Mouse (Mus musculus): ENCODE data around the gene Olfr229. TPM values are rescaled to one million over a fixed set of nuclear protein-coding genes. Genes with fewer than 3 reads are reported as not detected.

Olfr229 gene
- polyA plus RNA-seq, 1 experiment from 2014 or later: not detected

Other genes with a start within 250 kb of the Olfr229 start
- gene Olfr963, start 240.1 kb upstream of the Olfr229 start, polyA plus RNA-seq (2015; fragmentation: Nextera tagmentation; extraction: Ambion mirVana): not detected in 2 replicates
- gene Olfr149, start 200.2 kb upstream of the Olfr229 start, polyA plus RNA-seq (2015; fragmentation: Nextera tagmentation; extraction: Ambion mirVana): not detected in 2 replicates
- not detected in 2 replicates for gene Olfr965, start 196.0 kb upstream of the Olfr229 start, polyA plus RNA-seq (2015; fragmentation: Nextera tagmentation; extraction: Ambion mirVana)
- gene Olfr150, start 176.4 kb upstream of the Olfr229 start, polyA plus RNA-seq (2015; fragmentation: Nextera tagmentation; extraction: Ambion mirVana): not detected in 2 replicates
- not detected in 2 replicates for gene Olfr967, start 161.1 kb upstream of the Olfr229 start, polyA plus RNA-seq (2015; fragmentation: Nextera tagmentation; extraction: Ambion mirVana)
- not detected in 2 replicates for gene Olfr968, start 124.1 kb upstream of the Olfr229 start, polyA plus RNA-seq (2015; fragmentation: Nextera tagmentation; extraction: Ambion mirVana)
- gene Olfr969, start 116.4 kb upstream of the Olfr229 start, polyA plus RNA-seq (2015; fragmentation: Nextera tagmentation; extraction: Ambion mirVana): not detected in 2 replicates
- gene Olfr970, start 98.5 kb upstream of the Olfr229 start, polyA plus RNA-seq (2015; fragmentation: Nextera tagmentation; extraction: Ambion mirVana): not detected in 2 replicates
- gene Olfr971, start 70.5 kb upstream of the Olfr229 start, polyA plus RNA-seq (2015; fragmentation: Nextera tagmentation; extraction: Ambion mirVana): not detected in 2 replicates
- gene Olfr972, start 40.9 kb upstream of the Olfr229 start, polyA plus RNA-seq (2015; fragmentation: Nextera tagmentation; extraction: Ambion mirVana): not detected in 2 replicates
- not detected in 2 replicates for gene Olfr974, start 30.2 kb downstream of the Olfr229 start, polyA plus RNA-seq (2015; fragmentation: Nextera tagmentation; extraction: Ambion mirVana)
- gene Olfr975, start 44.7 kb downstream of the Olfr229 start, polyA plus RNA-seq (2015; fragmentation: Nextera tagmentation; extraction: Ambion mirVana): not detected in 2 replicates
- gene Olfr976, start 53.8 kb downstream of the Olfr229 start, polyA plus RNA-seq (2015; fragmentation: Nextera tagmentation; extraction: Ambion mirVana): not detected in 2 replicates
- gene Olfr978, start 84.8 kb downstream of the Olfr229 start, polyA plus RNA-seq (2015; fragmentation: Nextera tagmentation; extraction: Ambion mirVana): not detected in 2 replicates
- not detected in 2 replicates for gene Olfr979, start 96.1 kb downstream of the Olfr229 start, polyA plus RNA-seq (2015; fragmentation: Nextera tagmentation; extraction: Ambion mirVana)
- not detected in 2 replicates for gene Olfr980, start 102.2 kb downstream of the Olfr229 start, polyA plus RNA-seq (2015; fragmentation: Nextera tagmentation; extraction: Ambion mirVana)
- not detected in 2 replicates for gene Olfr981, start 114.1 kb downstream of the Olfr229 start, polyA plus RNA-seq (2015; fragmentation: Nextera tagmentation; extraction: Ambion mirVana)
- gene Olfr982, start 166.5 kb downstream of the Olfr229 start, polyA plus RNA-seq (2015; fragmentation: Nextera tagmentation; extraction: Ambion mirVana): not detected in 2 replicates
- not detected in 2 replicates for gene Olfr983, start 186.3 kb downstream of the Olfr229 start, polyA plus RNA-seq (2015; fragmentation: Nextera tagmentation; extraction: Ambion mirVana)
- not detected in 2 replicates for gene Olfr984, start 206.9 kb downstream of the Olfr229 start, polyA plus RNA-seq (2015; fragmentation: Nextera tagmentation; extraction: Ambion mirVana)
- not detected in 2 replicates for gene Olfr985, start 222.8 kb downstream of the Olfr229 start, polyA plus RNA-seq (2015; fragmentation: Nextera tagmentation; extraction: Ambion mirVana)
- not detected in 2 replicates for gene Tmem225, start 240.8 kb downstream of the Olfr229 start, polyA plus RNA-seq (2015; fragmentation: Nextera tagmentation; extraction: Ambion mirVana)